Mouse (Mus musculus) spleen, adult 2 months (tissue): ENCODE measurements around the gene Mlh3.

Experiments
- CTCF ChIP-seq: fragments of 200-500 bp; IDR thresholded peaks from 2 replicates; pipeline ENCODE4 v1.5.1; 2011; ENCODE audit warnings: mild to moderate bottlenecking, inconsistent platforms; ENCODE audit not compliant: insufficient read depth, insufficient read length, insufficient replicate concordance; ENCODE audit errors: extremely low read depth
- POLR2A ChIP-seq: fragments of 200-500 bp; IDR thresholded peaks from 2 replicates; pipeline ENCODE4 v1.6.1; 2011; ENCODE audit warnings: low read depth, low read length, inconsistent platforms

DNA sequence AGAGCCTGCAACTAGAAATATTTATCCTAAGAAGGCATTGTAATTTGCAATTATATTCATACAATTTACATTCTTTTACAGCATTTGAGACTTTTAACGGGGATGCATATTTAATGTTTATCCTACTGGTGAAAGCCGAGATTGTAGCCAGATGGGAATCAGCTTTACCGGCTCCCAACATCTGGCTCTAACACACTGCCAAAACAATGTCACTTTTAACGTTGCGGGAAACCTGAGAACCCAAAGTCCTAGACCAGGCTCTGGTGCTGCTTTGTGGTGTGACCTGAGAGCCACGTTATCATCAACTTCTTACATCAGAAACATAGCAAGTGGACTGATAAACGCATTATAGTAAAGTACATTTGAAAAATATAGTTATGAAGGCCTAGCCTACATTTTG lies 5.5 kb downstream of the Mlh3 start:
- TF ChIP-seq CTCF (no peak), POLR2A (no peak)
